Mouse (Mus musculus): ENCODE data around the gene Fastk. TPM values are rescaled to one million over a fixed set of nuclear protein-coding genes. Genes with fewer than 3 reads are reported as not detected.
A peak's percentile ranks its signal among the peaks of the same experiment; 100 is the strongest.

Fastk gene
- total RNA-seq, 2 experiments from 2014 or later: 128 to 134 TPM

DNA sequence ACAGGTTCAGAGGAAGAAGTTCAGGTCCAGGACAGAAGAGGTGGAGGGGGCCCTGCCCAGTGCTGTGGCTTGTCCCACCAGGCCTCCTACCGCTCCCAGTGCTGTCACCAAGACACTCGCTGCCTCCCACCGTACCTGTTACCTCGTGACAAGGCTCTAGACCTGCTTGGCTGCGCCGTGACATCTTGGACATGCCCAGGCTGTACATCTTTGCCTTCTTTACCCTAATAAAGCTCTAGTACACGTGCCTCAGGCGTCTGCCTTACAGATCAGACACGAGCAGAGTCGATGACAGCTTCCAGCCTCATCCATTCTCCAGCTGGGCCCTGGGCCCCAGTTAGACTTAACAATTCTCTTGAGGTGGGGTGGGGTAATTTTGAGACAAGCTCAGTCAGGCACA, 27.5 kb downstream of the Fastk start:
- no peak for DNase-seq (ENCODE audit: extremely low spot score in 1 of 2, low spot score in 2 of 2)
- no peak overlapping the region for H3K4me3 ChIP-seq
- TF ChIP-seq CTCF (IDR thresholded peaks at IDR 0.05): no peak
- intact Hi-C loops (cut with DNase I): loop anchor here (2.0 kb wide), 1 partner anchor 53 kb away; no protein-coding TSS in a partner anchor
- H3K27ac ChIP-seq: no peak overlapping the region

- peak; percentile 54 to 63 for DNase-seq (ENCODE audit: extremely low spot score in 1 of 2, low spot score in 2 of 2)
- peak; percentile 73 for TF ChIP-seq CTCF (IDR thresholded peaks at IDR 0.05)
- Histone ChIP-seq H3K4me3 (no peak overlapping the region), H3K27ac (no peak overlapping the region)
- intact Hi-C loops (cut with DNase I): loop anchor here (2.0 kb wide), 1 partner anchor 55 kb away; no protein-coding TSS in a partner anchor
These were observed 28.8 kb downstream of the Fastk start for GRCm38 (mm10) chr5:24416222-24416736.

GRCm38 (mm10) chr5:24413938-24414337, 31.1 kb downstream of the Fastk start:
- DNase-seq (ENCODE audit: extremely low spot score in 1 of 2, low spot score in 2 of 2): no peak
- H3K4me3 ChIP-seq: no peak overlapping the region
- H3K27ac ChIP-seq: no peak overlapping the region
- TF ChIP-seq CTCF (IDR thresholded peaks at IDR 0.05): no peak
- intact Hi-C loops (cut with DNase I): no loop called here

- TF ChIP-seq CTCF (IDR thresholded peaks at IDR 0.05): no peak
- H3K4me3 ChIP-seq: no peak within 1 kb of the TSS
- no peak within 1 kb of the TSS for H3K27ac ChIP-seq
- intact Hi-C loops (cut with DNase I): no loop called here
- DNase-seq (ENCODE audit: extremely low spot score in 1 of 2, low spot score in 2 of 2): no peak
These were observed 31.9 kb downstream of the Fastk start, which contains the start of gene Asic3 for GRCm38 (mm10) chr5:24413042-24413693. Gene Asic3, plus strand, starts transcription at chr5:24413392.

- Histone ChIP-seq H3K27ac (no peak overlapping the region), H3K4me3 (no peak overlapping the region)
- no peak for DNase-seq (ENCODE audit: extremely low spot score in 1 of 2, low spot score in 2 of 2)
- TF ChIP-seq CTCF (IDR thresholded peaks at IDR 0.05): no peak
- intact Hi-C loops (cut with DNase I): no loop called here
These were observed 33.0 kb downstream of the Fastk start for GRCm38 (mm10) chr5:24412063-24412462.

DNA sequence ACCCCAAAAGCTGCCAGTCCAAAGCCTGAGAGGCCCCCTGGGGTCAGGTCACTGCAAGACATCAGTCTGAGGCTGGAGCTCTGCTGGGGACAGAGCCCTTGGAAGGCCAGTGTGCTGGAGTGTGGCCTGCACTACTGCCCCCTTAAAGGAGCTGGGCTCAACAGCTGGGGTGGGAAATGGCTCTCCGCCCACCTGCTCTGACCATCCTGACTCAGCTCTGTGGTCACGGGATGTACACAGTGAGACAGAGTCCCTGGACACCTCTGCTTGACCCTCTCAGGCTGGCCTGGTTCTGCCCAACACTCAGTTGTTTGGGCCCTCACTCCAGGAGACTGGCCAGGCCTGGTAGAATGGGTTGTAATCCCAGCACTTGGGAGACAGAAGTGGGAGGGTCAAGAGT, 35.6 kb downstream of the Fastk start:
- Histone ChIP-seq H3K4me3 (no peak overlapping the region), H3K27ac (no peak overlapping the region)
- TF ChIP-seq CTCF (IDR thresholded peaks at IDR 0.05): no peak
- intact Hi-C loops (cut with DNase I): no loop called here
- no peak for DNase-seq (ENCODE audit: extremely low spot score in 1 of 2, low spot score in 2 of 2)

- intact Hi-C loops (cut with DNase I): no loop called here
- Histone ChIP-seq H3K27ac (peak overlapping the region; percentile 36; the same call in 1 of the 2 replicates), H3K4me3 (no peak overlapping the region)
- DNase-seq (ENCODE audit: extremely low spot score in 1 of 2, low spot score in 2 of 2): no peak
- TF ChIP-seq CTCF (IDR thresholded peaks at IDR 0.05): no peak
These were observed 36.4 kb downstream of the Fastk start for GRCm38 (mm10) chr5:24408651-24409050.

DNA sequence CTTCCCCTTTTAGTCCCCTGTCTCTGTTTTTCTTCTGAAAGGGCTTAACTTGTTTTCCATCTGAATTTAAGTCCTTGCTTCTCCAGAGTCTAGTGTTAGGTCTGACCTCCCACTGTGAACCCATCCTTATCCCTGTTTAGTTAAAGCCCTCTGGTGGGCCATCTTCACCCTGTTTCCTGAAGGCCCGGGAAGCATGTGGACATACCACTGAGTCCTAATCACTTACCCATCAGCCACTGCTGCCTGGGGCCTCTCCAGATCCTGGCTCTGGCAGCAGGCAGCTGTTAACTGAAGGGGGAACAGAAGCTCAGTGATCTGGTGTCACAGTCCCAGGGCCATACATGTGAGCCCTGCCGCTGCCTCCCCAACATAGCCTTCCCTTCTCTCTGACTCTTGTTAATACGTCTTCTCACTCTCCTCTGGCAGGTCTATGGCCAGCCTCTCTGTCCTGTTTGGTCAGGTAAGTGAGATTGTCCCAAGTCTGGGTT, 39.7 kb downstream of the Fastk start:
- Histone ChIP-seq H3K4me3 (no peak overlapping the region), H3K27ac (peak overlapping the region; percentile 55)
- intact Hi-C loops (cut with DNase I): no loop called here
- DNase-seq (ENCODE audit: extremely low spot score in 1 of 2, low spot score in 2 of 2): no peak
- TF ChIP-seq CTCF (IDR thresholded peaks at IDR 0.05): no peak

- no peak for TF ChIP-seq CTCF (IDR thresholded peaks at IDR 0.05)
- H3K4me3 ChIP-seq: no peak overlapping the region
- intact Hi-C loops (cut with DNase I): no loop called here
- H3K27ac ChIP-seq: peak overlapping the region; percentile 55
- DNase-seq (ENCODE audit: extremely low spot score in 1 of 2, low spot score in 2 of 2): no peak
These were observed 40.3 kb downstream of the Fastk start for GRCm38 (mm10) chr5:24404594-24405360.

DNA sequence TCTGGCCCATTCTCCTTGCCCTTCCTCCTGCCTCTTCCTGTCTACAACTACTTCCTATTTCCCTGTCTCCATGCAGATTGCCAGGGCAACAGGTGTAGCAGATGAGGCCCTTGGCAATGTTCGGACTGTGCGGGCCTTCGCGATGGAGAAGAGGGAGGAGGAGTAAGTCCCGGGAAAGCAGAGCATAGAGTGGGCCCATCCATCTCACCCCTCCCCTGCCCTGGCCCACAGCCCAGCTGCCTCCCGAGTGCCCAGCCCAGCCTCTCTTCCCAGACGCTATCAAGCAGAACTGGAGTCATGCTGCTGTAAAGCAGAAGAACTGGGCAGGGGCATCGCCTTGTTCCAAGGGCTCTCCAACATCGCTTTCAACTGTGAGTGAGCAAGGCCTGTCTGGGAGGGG, 43.1 kb downstream of the Fastk start:
- no peak for TF ChIP-seq CTCF (IDR thresholded peaks at IDR 0.05)
- Histone ChIP-seq H3K27ac (no peak overlapping the region), H3K4me3 (no peak overlapping the region)
- intact Hi-C loops (cut with DNase I): no loop called here
- DNase-seq (ENCODE audit: extremely low spot score in 1 of 2, low spot score in 2 of 2): no peak

- no peak for DNase-seq (ENCODE audit: extremely low spot score in 1 of 2, low spot score in 2 of 2)
- intact Hi-C loops (cut with DNase I): no loop called here
- no peak for TF ChIP-seq CTCF (IDR thresholded peaks at IDR 0.05)
- H3K4me3 ChIP-seq: no peak overlapping the region
- H3K27ac ChIP-seq: no peak overlapping the region
These were observed 44.0 kb downstream of the Fastk start for GRCm38 (mm10) chr5:24400911-24401605.

GRCm38 (mm10) chr5:24400362-24400761, 44.7 kb downstream of the Fastk start:
- no peak overlapping the region for H3K4me3 ChIP-seq
- H3K27ac ChIP-seq: no peak overlapping the region
- intact Hi-C loops (cut with DNase I): no loop called here
- TF ChIP-seq CTCF (IDR thresholded peaks at IDR 0.05): no peak
- no peak for DNase-seq (ENCODE audit: extremely low spot score in 1 of 2, low spot score in 2 of 2)

Measured in left cerebral cortex, adult 2 months (tissue).